Mouse (Mus musculus): Measurements from ENCODE around the gene Hspa1l. TPM values are rescaled to one million over a fixed set of nuclear protein-coding genes. Genes with fewer than 3 reads are reported as not detected.

Hspa1l gene
- total and polyA plus RNA-seq, 3 experiments: 0.15 to 1.6 TPM; not detected in 1

- TF ChIP-seq CHD1 (IDR thresholded peaks at IDR 0.05; ENCODE audit: low read depth, low read length) (no peak), CHD2 (IDR thresholded peaks at IDR 0.05; ENCODE audit: low read length) (no peak), TBP (IDR thresholded peaks at IDR 0.05; ENCODE audit: low read depth, low read length) (peak; percentile 30; the same call in 1 of the 2 replicates)
- H3K4me1 ChIP-seq (ENCODE audit: control insufficient read depth in 1 of 2, insufficient read depth in 2 of 2, low read length in 2 of 2): no peaks in the 10 kb centered on the region; a peak in 1 of 4 replicates
- H3K79me2 ChIP-seq (ENCODE audit: control insufficient read depth, insufficient read depth, low read length, poor library complexity): peaks cover 30% of the 10 kb centered on the region
- peak overlapping the region; percentile 99 for H3K9ac ChIP-seq (ENCODE audit: control insufficient read depth, low read depth, low read length, poor library complexity, severe bottlenecking)
- no peaks in the 10 kb centered on the region for H3K27me3 ChIP-seq (ENCODE audit: control insufficient read depth in 1 of 2, insufficient read depth in 2 of 2, low read length in 2 of 2)
- peaks cover 0 to 6% of the 10 kb centered on the region in 2 experiments; a peak in 2 of 4 replicates for H3K36me3 ChIP-seq (ENCODE audit: control insufficient read depth in 1 of 2, insufficient read depth in 2 of 2, low read length in 2 of 2)
- peak; percentile 49 for DNase-seq (ENCODE audit: low read depth, low spot score)
- H3K4me3 ChIP-seq (ENCODE audit: control insufficient read depth in 1 of 2, insufficient read depth in 1 of 2, low read depth in 2 of 2, low read length in 2 of 2): peak overlapping the region; percentile 88 to 89
- no peaks in the 10 kb centered on the region for H3K9me3 ChIP-seq (replicated peaks; ENCODE audit: insufficient read depth, low read length)
- peak overlapping the region; percentile 94 for H3K27ac ChIP-seq (ENCODE audit: control insufficient read depth, low read depth, low read length)
These were observed 9.8 kb downstream of the Hspa1l start for GRCm38 (mm10) chr17:34982328-34982727.

GRCm38 (mm10) chr17:34984218-34984617, 11.7 kb downstream of the Hspa1l start:
- H3K4me1 ChIP-seq (ENCODE audit: control insufficient read depth in 1 of 2, insufficient read depth in 2 of 2, low read length in 2 of 2): no peaks in the 10 kb centered on the region; a peak in 1 of 4 replicates
- H3K9ac ChIP-seq (ENCODE audit: control insufficient read depth, low read depth, low read length, poor library complexity, severe bottlenecking): no peak overlapping the region
- no peaks in the 10 kb centered on the region for H3K9me3 ChIP-seq (replicated peaks; ENCODE audit: insufficient read depth, low read length)
- DNase-seq (ENCODE audit: low read depth, low spot score): peak; percentile 40
- H3K79me2 ChIP-seq (ENCODE audit: control insufficient read depth, insufficient read depth, low read length, poor library complexity): peaks cover 30% of the 10 kb centered on the region
- H3K27me3 ChIP-seq (ENCODE audit: control insufficient read depth in 1 of 2, insufficient read depth in 2 of 2, low read length in 2 of 2): no peaks in the 10 kb centered on the region
- TF ChIP-seq MEF2A (IDR thresholded peaks at IDR 0.05; ENCODE audit: extremely low read depth, insufficient replicate concordance, low read depth, low read length, poor library complexity, severe bottlenecking) (no peak), UBTF (IDR thresholded peaks at IDR 0.05; ENCODE audit: borderline replicate concordance, insufficient read depth, low read depth, low read length) (no peak), BHLHE40 (IDR thresholded peaks at IDR 0.05; ENCODE audit: borderline replicate concordance, low read depth, low read length) (no peak), MYC (IDR thresholded peaks at IDR 0.05; ENCODE audit: low read depth, low read length) (no peak), POLR2AphosphoS2 (IDR thresholded peaks at IDR 0.05; ENCODE audit: low read length) (no peak), TCF12 (IDR thresholded peaks at IDR 0.05; ENCODE audit: low read depth, low read length) (no peak), NELFE (IDR thresholded peaks at IDR 0.05; ENCODE audit: low read depth, low read length) (no peak), CTCF (IDR thresholded peaks at IDR 0.05 in 2 of 3, conservative IDR thresholded peaks at IDR 0.05 in 1 of 3; ENCODE audit: control insufficient read depth in 1 of 3, insufficient read depth in 1 of 3, low read depth in 2 of 3, low read length in 3 of 3, poor library complexity in 1 of 3, severe bottlenecking in 1 of 3) (peak; percentile 11 to 39 (median 23); a peak in 3 of 6 replicates), GABPA (IDR thresholded peaks at IDR 0.05; ENCODE audit: low read depth, low read length) (no peak), SMC3 (IDR thresholded peaks at IDR 0.05; ENCODE audit: low read depth, low read length) (peak; percentile 33; the same call in 1 of the 2 replicates), USF2 (IDR thresholded peaks at IDR 0.05; ENCODE audit: borderline replicate concordance in 1 of 2, insufficient read depth in 1 of 2, low read depth in 1 of 2, low read length in 2 of 2) (no peak), MAFK (IDR thresholded peaks at IDR 0.05; ENCODE audit: borderline replicate concordance, low read depth, low read length) (no peak), ZMIZ1 (IDR thresholded peaks at IDR 0.05; ENCODE audit: low read depth, low read length) (no peak), MAX (IDR thresholded peaks at IDR 0.05; ENCODE audit: low read length) (no peak), MXI1 (IDR thresholded peaks at IDR 0.05; ENCODE audit: low read depth, low read length) (no peak), ZC3H11A (IDR thresholded peaks at IDR 0.05; ENCODE audit: low read depth, low read length) (no peak)
- peaks cover 0 to 6% of the 10 kb centered on the region in 2 experiments; a peak in 3 of 4 replicates for H3K36me3 ChIP-seq (ENCODE audit: control insufficient read depth in 1 of 2, insufficient read depth in 2 of 2, low read length in 2 of 2)
- no peak overlapping the region for H3K27ac ChIP-seq (ENCODE audit: control insufficient read depth, low read depth, low read length)
- no peak overlapping the region for H3K4me3 ChIP-seq (ENCODE audit: control insufficient read depth in 1 of 2, insufficient read depth in 1 of 2, low read depth in 2 of 2, low read length in 2 of 2)

All from MEL (cell line).